Mouse (Mus musculus) liver, adult 2 months (tissue): ENCODE results near the gene Tef. TPM values are rescaled to one million over a fixed set of nuclear protein-coding genes. Genes with fewer than 3 reads are reported as not detected.
A peak's percentile ranks its signal among the peaks of the same experiment; 100 is the strongest.

Experiments
- DNase-seq: peaks from one replicate; pipeline ENCODE4 v3.0.0-alpha.2; 2011; ENCODE audit warnings: low read depth, low spot score; ENCODE audit errors: extremely low read depth
- H3K27ac ChIP-seq: fragments of 200-500 bp; replicated peaks from 2 replicates; pipeline ENCODE4 v1.5.1; 2012; ENCODE audit warnings: low read depth, mild to moderate bottlenecking, control low read depth, inconsistent platforms, low read length; ENCODE audit not compliant: insufficient read depth
- H3K27me3 ChIP-seq: fragments of 200-500 bp; 2 replicates; pipeline ENCODE4 v1.6.1; 2012; ENCODE audit warnings: mild to moderate bottlenecking, moderate library complexity, low read length, inconsistent platforms; ENCODE audit not compliant: control insufficient read depth, insufficient read depth
- H3K36me3 ChIP-seq: fragments of 200-500 bp; 2 replicates; pipeline ENCODE4 v1.6.1; 2012; ENCODE audit warnings: low read length, inconsistent platforms; ENCODE audit not compliant: control insufficient read depth, insufficient read depth
- H3K4me1 ChIP-seq: fragments of 200-500 bp; 2 replicates; pipeline ENCODE4 v1.6.1; 2011; ENCODE audit warnings: low read length; ENCODE audit not compliant: control insufficient read depth, insufficient read depth
- H3K4me3 ChIP-seq: fragments of 200-500 bp; 2 replicates; pipeline ENCODE4 v1.5.1; 2011; ENCODE audit warnings: low read depth, mild to moderate bottlenecking, control low read depth, low read length, moderate library complexity; ENCODE audit not compliant: insufficient read depth
- H3K79me2 ChIP-seq: fragments of 200-500 bp; 2 replicates; pipeline ENCODE4 v1.6.1; 2012; ENCODE audit warnings: inconsistent platforms, mild to moderate bottlenecking, low read length, moderate library complexity; ENCODE audit not compliant: control insufficient read depth, insufficient read depth
- H3K9ac ChIP-seq: fragments of 200-500 bp; 2 replicates; pipeline ENCODE4 v1.6.1; 2012; ENCODE audit warnings: low read depth, mild to moderate bottlenecking, control low read depth, inconsistent platforms, low read length
- CTCF ChIP-seq: fragments of 200-500 bp; IDR thresholded peaks from 2 replicates; pipeline ENCODE4 v1.5.1; 2011; ENCODE audit warnings: low read depth, low read length, control low read depth
- POLR2A ChIP-seq: fragments of 200-500 bp; IDR thresholded peaks from 2 replicates; pipeline ENCODE4 v1.6.1; 2011; ENCODE audit warnings: low read length, control low read depth; ENCODE audit not compliant: insufficient read depth; ENCODE audit errors: extremely low read depth
- WGBS: fragments of 180-500 bp; shearing (Covaris S2); methylation state at CpG from one replicate; pipeline ENCODE4 v1.1.7; 2018; 5-methylcytosine and 5-hydroxymethylcytosine counted together
- polyA plus RNA-seq: library from polyadenylated mRNA; depleted of rRNA; stranded (reverse); fragments of >200 nt; gene quantifications from 2 replicates; pipeline ENCODE4 v1.2.3, GENCODE M21; 2012
- total RNA-seq: library from RNA; depleted of rRNA; stranded (reverse); fragments of >200 nt; gene quantifications from 2 replicates; pipeline ENCODE4 v1.2.3, GENCODE M21; 2014

Gene Tef
- total and polyA plus RNA-seq, 2 experiments = 34.6 to 156 TPM

GRCm38 (mm10) chr15:81831136-81831825 lies 29.1 kb downstream of the Tef start:
- no peaks in the 10 kb centered on the region for H3K79me2 ChIP-seq
- peaks cover 29% of the 10 kb centered on the region for H3K4me1 ChIP-seq
- WGBS = 8% methylated on average over 24 of the region's 24 CpGs
- peak overlapping the region; percentile 69 for H3K27ac ChIP-seq
- peak; percentile 94 for DNase-seq
- 0 out of 2 replicates have a peak overlapping the region, but pooled peaks have one; percentile 5 for H3K4me3 ChIP-seq
- no peaks in the 10 kb centered on the region for H3K27me3 ChIP-seq
- H3K9ac ChIP-seq = peak overlapping the region; percentile 55
- TF ChIP-seq CTCF = peak; percentile 97
- peak; percentile 19; the same call in 1 of the 2 replicates for TF ChIP-seq POLR2A
- H3K36me3 ChIP-seq = peaks cover 6% of the 10 kb centered on the region; the same call in 1 of the 2 replicates

- peaks cover 32% of the 10 kb centered on the region for H3K4me1 ChIP-seq
Measured at GRCm38 (mm10) chr15:81832219-81832618, 30.0 kb downstream of the Tef start.

GRCm38 (mm10) chr15:81833481-81833880 lies 31.3 kb downstream of the Tef start:
- H3K9ac ChIP-seq = no peak overlapping the region; the same call in 1 of the 2 replicates
- no peaks in the 10 kb centered on the region for H3K79me2 ChIP-seq
- DNase-seq = peak; percentile 54
- no peak overlapping the region for H3K4me3 ChIP-seq
- H3K36me3 ChIP-seq = no peaks in the 10 kb centered on the region
- H3K27ac ChIP-seq = peak overlapping the region; percentile 83
- H3K4me1 ChIP-seq = peaks cover 38% of the 10 kb centered on the region
- H3K27me3 ChIP-seq = no peaks in the 10 kb centered on the region
- WGBS = 56% methylated on average over 4 of the region's 4 CpGs
- TF ChIP-seq POLR2A = no peak
- no peak for TF ChIP-seq CTCF

More at GRCm38 (mm10) chr15:81832219-81832618, 30.0 kb downstream of the Tef start:
- no peaks in the 10 kb centered on the region for H3K79me2 ChIP-seq
- TF ChIP-seq CTCF (no peak), POLR2A (no peak)
- H3K4me3 ChIP-seq = no peak overlapping the region
- H3K27me3 ChIP-seq = no peaks in the 10 kb centered on the region
- DNase-seq = no peak
- 35% methylated on average over 3 of the region's 3 CpGs for whole genome bisulfite sequencing
- H3K27ac ChIP-seq = peak overlapping the region; percentile 18
- peak overlapping the region; percentile 33; the same call in 1 of the 2 replicates for H3K9ac ChIP-seq
- peaks cover 3% of the 10 kb centered on the region; the same call in 1 of the 2 replicates for H3K36me3 ChIP-seq

GRCm38 (mm10) chr15:81834171-81834841 lies 32.1 kb downstream of the Tef start:
- 61% methylated on average over 3 of the region's 3 CpGs for WGBS
- H3K79me2 ChIP-seq = no peaks in the 10 kb centered on the region
- H3K36me3 ChIP-seq = no peaks in the 10 kb centered on the region
- peak overlapping the region; percentile 32; the same call in 1 of the 2 replicates for H3K9ac ChIP-seq
- H3K27ac ChIP-seq = peak overlapping the region; percentile 83
- TF ChIP-seq CTCF (no peak), POLR2A (no peak)
- DNase-seq = no peak
- H3K4me3 ChIP-seq = no peak overlapping the region
- no peaks in the 10 kb centered on the region for H3K27me3 ChIP-seq
- peaks cover 36% of the 10 kb centered on the region for H3K4me1 ChIP-seq

- no peaks in the 10 kb centered on the region for H3K27me3 ChIP-seq
- H3K79me2 ChIP-seq = no peaks in the 10 kb centered on the region
- TF ChIP-seq POLR2A (no peak), CTCF (no peak)
- peak; percentile 98 for DNase-seq
- H3K9ac ChIP-seq = peak overlapping the region; percentile 61
- H3K36me3 ChIP-seq = no peaks in the 10 kb centered on the region
- 37% methylated on average over 10 of the region's 10 CpGs for WGBS
- H3K4me1 ChIP-seq = peaks cover 36% of the 10 kb centered on the region
- no peak overlapping the region for H3K4me3 ChIP-seq
- peak overlapping the region; percentile 98 for H3K27ac ChIP-seq
Measured at GRCm38 (mm10) chr15:81835007-81835880, 33.0 kb downstream of the Tef start.
